Mouse (Mus musculus): ENCODE data around the gene Fam160a2. TPM values are rescaled to one million over a fixed set of nuclear protein-coding genes. Genes with fewer than 3 reads are reported as not detected.
"Not testable (repeated sequence)": the region's sequence is repeated elsewhere in the genome, so short reads cannot be mapped to it uniquely, and the experiment has no call there.

Fam160a2 gene
- polyA plus RNA-seq, 1 experiment from 2014 or later, result 38.6 TPM

- Histone ChIP-seq H3K9me3 (replicated peaks) (no peaks in the 10 kb centered on the region), H3K4me1 (no peaks in the 10 kb centered on the region), H3K4me3 (no peak within 1 kb of the TSS), H3K36me3 (peaks cover 78% of the 10 kb centered on the region), H3K27me3 (ENCODE audit: low read depth, poor library complexity, severe bottlenecking) (no peaks in the 10 kb centered on the region), H3K27ac (replicated peaks) (no peak within 1 kb of the TSS)
- 81% methylated on average over 1 of the region's 1 CpGs for WGBS
- no peak for DNase-seq (ENCODE audit: low spot score)
Observed at GRCm38 (mm10) chr7:105374866-105375265, 25.0 kb downstream of the Fam160a2 start, which contains the start of gene Gm5901. Gm5901 (plus strand) TSS chr7:105375038.

GRCm38 (mm10) chr7:105373976-105374375, 25.9 kb downstream of the Fam160a2 start:
- H3K36me3 ChIP-seq, result peaks cover 69% of the 10 kb centered on the region
- WGBS, result 93% methylated on average over 3 of the region's 3 CpGs
- H3K27me3 ChIP-seq (ENCODE audit: low read depth, poor library complexity, severe bottlenecking), result no peaks in the 10 kb centered on the region
- H3K9me3 ChIP-seq (replicated peaks), result no peaks in the 10 kb centered on the region
- H3K4me1 ChIP-seq, result no peaks in the 10 kb centered on the region
- H3K27ac ChIP-seq (replicated peaks), result no peak overlapping the region
- H3K4me3 ChIP-seq, result no peak overlapping the region
- no peak for DNase-seq (ENCODE audit: low spot score)

GRCm38 (mm10) chr7:105373509-105373908, 26.3 kb downstream of the Fam160a2 start:
- Histone ChIP-seq H3K36me3 (peaks cover 64% of the 10 kb centered on the region), H3K4me3 (no peak overlapping the region), H3K27me3 (ENCODE audit: low read depth, poor library complexity, severe bottlenecking) (no peaks in the 10 kb centered on the region), H3K4me1 (no peaks in the 10 kb centered on the region), H3K27ac (replicated peaks) (no peak overlapping the region), H3K9me3 (replicated peaks) (no peaks in the 10 kb centered on the region)
- WGBS, result 92% methylated on average over 4 of the region's 4 CpGs
- DNase-seq (ENCODE audit: low spot score), result no peak

DNA sequence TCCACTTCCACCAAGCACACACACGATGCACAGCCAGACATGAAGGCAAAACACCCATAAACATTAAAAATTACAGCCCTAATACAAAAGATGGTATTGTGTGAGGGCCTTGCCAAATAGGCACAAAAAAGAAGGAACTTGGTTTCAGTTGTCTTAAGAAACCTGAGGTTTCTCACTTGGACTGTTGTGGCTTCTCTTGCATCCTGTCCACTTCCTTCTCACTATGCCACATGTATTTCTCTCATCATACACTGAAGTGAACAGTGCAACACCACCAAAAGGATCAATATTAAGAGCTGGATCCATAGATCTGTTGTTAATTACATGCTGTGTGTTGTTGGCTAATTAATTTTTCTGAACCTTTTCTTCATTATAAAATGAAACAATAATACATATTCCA, 26.9 kb downstream of the Fam160a2 start:
- no peaks in the 10 kb centered on the region for H3K9me3 ChIP-seq (replicated peaks)
- DNase-seq (ENCODE audit: low spot score), result no peak
- WGBS, result 92% methylated on average over 1 of the region's 1 CpGs

DNA sequence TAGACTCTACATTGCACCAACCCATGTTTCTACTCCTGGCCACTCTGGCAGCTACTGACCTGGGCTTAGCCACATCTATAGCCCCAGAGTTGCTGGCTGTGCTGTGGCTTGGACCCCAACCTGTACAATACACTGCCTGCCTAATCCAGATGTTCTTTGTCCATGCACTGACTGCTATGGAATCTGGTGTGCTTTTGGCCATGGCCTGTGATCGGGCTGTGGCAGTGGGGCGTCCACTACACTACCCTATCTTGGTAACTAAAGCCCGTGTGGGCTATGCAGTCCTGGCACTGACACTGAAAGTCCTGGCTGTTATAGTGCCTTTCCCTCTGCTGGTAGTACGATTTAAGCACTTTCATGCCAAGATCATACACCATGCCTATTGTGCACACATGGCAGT, 31.3 kb downstream of the Fam160a2 start:
- peaks cover 17% of the 10 kb centered on the region for H3K36me3 ChIP-seq
- WGBS, result 92% methylated on average over 4 of the region's 4 CpGs
- no peaks in the 10 kb centered on the region for H3K4me1 ChIP-seq
- DNase-seq (ENCODE audit: low spot score), result no peak
- H3K27ac ChIP-seq (replicated peaks), result no peak overlapping the region
- no peaks in the 10 kb centered on the region for H3K27me3 ChIP-seq (ENCODE audit: low read depth, poor library complexity, severe bottlenecking)
- H3K9me3 ChIP-seq (replicated peaks), result no peaks in the 10 kb centered on the region
- no peak overlapping the region for H3K4me3 ChIP-seq

More for the DNA sequence above, 26.9 kb downstream of the Fam160a2 start:
- no peak overlapping the region for H3K27ac ChIP-seq (replicated peaks)
- peaks cover 58% of the 10 kb centered on the region for H3K36me3 ChIP-seq
- no peaks in the 10 kb centered on the region for H3K4me1 ChIP-seq
- H3K27me3 ChIP-seq (ENCODE audit: low read depth, poor library complexity, severe bottlenecking), result no peaks in the 10 kb centered on the region
- H3K4me3 ChIP-seq, result no peak overlapping the region

DNA sequence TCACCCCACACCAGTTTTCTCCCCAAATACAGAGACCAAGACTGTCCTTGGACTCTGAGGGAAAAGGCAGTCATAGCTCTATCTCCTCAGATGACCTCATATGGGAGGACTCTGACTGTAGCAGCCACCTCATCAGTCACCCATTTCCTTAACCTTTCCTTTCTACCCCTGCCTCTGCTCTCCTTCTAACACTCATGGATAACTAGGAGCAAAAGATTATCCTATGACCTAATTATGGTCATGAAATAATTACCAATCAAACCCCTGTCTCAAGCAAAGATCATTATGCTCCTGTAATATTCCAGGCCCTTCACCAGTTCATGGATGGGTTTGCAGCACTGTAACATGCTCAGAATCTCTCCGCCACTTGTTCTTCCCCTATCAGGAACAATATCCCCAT, 31.9 kb downstream of the Fam160a2 start, which contains the start of gene Olfr692:
TSS of gene Olfr692 (plus strand) at position 301 of the 400 bp plus-strand sequence.
- H3K9me3 ChIP-seq (replicated peaks), result no peaks in the 10 kb centered on the region
- H3K36me3 ChIP-seq, result peaks cover 11% of the 10 kb centered on the region
- WGBS, result 90% methylated on average over 1 of the region's 1 CpGs
- no peak for DNase-seq (ENCODE audit: low spot score)
- no peaks in the 10 kb centered on the region for H3K27me3 ChIP-seq (ENCODE audit: low read depth, poor library complexity, severe bottlenecking)
- H3K27ac ChIP-seq (replicated peaks), result no peak within 1 kb of the TSS
- no peaks in the 10 kb centered on the region for H3K4me1 ChIP-seq
- H3K4me3 ChIP-seq, result no peak within 1 kb of the TSS

- Histone ChIP-seq H3K4me3 (no peak overlapping the region), H3K27me3 (ENCODE audit: low read depth, poor library complexity, severe bottlenecking) (no peaks in the 10 kb centered on the region), H3K9me3 (replicated peaks) (no peaks in the 10 kb centered on the region), H3K36me3 (peaks cover 7% of the 10 kb centered on the region), H3K4me1 (no peaks in the 10 kb centered on the region), H3K27ac (replicated peaks) (no peak overlapping the region)
- 89% methylated on average over 5 of the region's 5 CpGs for WGBS
- no peak for DNase-seq (ENCODE audit: low spot score)
Observed at GRCm38 (mm10) chr7:105367268-105367667, 32.6 kb downstream of the Fam160a2 start.

GRCm38 (mm10) chr7:105361713-105362112, 38.1 kb downstream of the Fam160a2 start:
- H3K9me3 ChIP-seq (replicated peaks), result no peaks in the 10 kb centered on the region

GRCm38 (mm10) chr7:105356487-105356886, 43.4 kb downstream of the Fam160a2 start:
- not testable (repeated sequence) for H3K4me3 ChIP-seq; H3K36me3 ChIP-seq; H3K9me3 ChIP-seq (replicated peaks); DNase-seq (ENCODE audit: low spot score); H3K4me1 ChIP-seq; H3K27me3 ChIP-seq (ENCODE audit: low read depth, poor library complexity, severe bottlenecking); H3K27ac ChIP-seq (replicated peaks)
- 98% methylated on average over 1 of the region's 2 CpGs for WGBS

More at GRCm38 (mm10) chr7:105361713-105362112, 38.1 kb downstream of the Fam160a2 start:
- no peak overlapping the region for H3K27ac ChIP-seq (replicated peaks)
- DNase-seq (ENCODE audit: low spot score), result no peak
- H3K4me1 ChIP-seq, result no peaks in the 10 kb centered on the region
- H3K4me3 ChIP-seq, result no peak overlapping the region
- H3K36me3 ChIP-seq, result no peaks in the 10 kb centered on the region
- H3K27me3 ChIP-seq (ENCODE audit: low read depth, poor library complexity, severe bottlenecking), result no peaks in the 10 kb centered on the region
- WGBS, result 84% methylated on average over 2 of the region's 2 CpGs

- not testable (repeated sequence) for H3K4me3 ChIP-seq; DNase-seq (ENCODE audit: low spot score); H3K27me3 ChIP-seq (ENCODE audit: low read depth, poor library complexity, severe bottlenecking); H3K27ac ChIP-seq (replicated peaks); H3K9me3 ChIP-seq (replicated peaks); H3K36me3 ChIP-seq; H3K4me1 ChIP-seq
- no CpG with 5 or more reads among the region's 5 CpGs for WGBS
Observed at GRCm38 (mm10) chr7:105356064-105356463, 43.8 kb downstream of the Fam160a2 start.

DNA sequence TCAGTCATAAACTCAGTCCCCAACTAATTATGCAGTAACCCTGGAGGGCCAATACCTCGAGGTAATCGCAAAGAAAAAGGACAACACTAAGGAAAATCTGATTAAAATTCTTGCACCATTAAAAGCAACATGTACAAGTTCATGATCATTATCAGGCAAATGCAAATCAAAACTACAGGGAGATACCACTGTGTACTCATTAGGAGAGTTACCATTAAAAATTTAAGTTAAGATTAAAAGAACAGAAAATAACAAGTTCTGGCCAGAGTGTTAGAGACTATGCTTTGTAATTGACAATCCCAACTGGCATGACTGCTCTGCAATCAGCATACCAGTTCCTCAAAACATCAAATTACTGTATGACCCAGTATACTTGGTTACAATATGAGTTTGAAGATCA, 57.1 kb downstream of the Fam160a2 start:
- H3K36me3 ChIP-seq, result no peaks in the 10 kb centered on the region
- H3K4me1 ChIP-seq, result no peaks in the 10 kb centered on the region
- 91% methylated on average over 2 of the region's 2 CpGs for WGBS
- no peak overlapping the region for H3K27ac ChIP-seq (replicated peaks)
- no peak overlapping the region for H3K4me3 ChIP-seq
- no peaks in the 10 kb centered on the region for H3K27me3 ChIP-seq (ENCODE audit: low read depth, poor library complexity, severe bottlenecking)
- no peaks in the 10 kb centered on the region for H3K9me3 ChIP-seq (replicated peaks)
- no peak for DNase-seq (ENCODE audit: low spot score)

DNA sequence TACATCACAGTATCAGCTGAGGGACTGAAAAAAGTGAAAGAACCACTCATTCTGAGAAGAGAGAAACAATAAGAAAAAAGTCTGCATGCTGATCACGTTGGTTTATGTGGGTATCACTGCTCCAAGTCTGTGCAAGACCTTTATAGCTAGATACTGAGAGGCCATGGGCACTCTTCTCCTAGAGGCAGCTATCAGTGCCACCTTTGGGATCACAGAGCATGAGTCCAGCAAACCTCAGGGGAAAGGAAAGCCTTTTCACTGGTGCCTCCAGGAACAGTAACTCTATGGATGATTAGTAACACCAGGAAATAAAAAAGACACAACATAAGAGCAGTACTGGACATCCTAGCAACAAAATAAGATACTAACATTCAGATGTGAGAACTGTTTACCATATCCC, 57.7 kb downstream of the Fam160a2 start, which contains the start of gene Olfr691:
TSS of gene Olfr691 (minus strand) at position 101 of the 400 bp plus-strand sequence.
- Histone ChIP-seq H3K27me3 (ENCODE audit: low read depth, poor library complexity, severe bottlenecking) (no peaks in the 10 kb centered on the region), H3K36me3 (no peaks in the 10 kb centered on the region), H3K4me3 (no peak within 1 kb of the TSS), H3K9me3 (replicated peaks) (no peaks in the 10 kb centered on the region), H3K27ac (replicated peaks) (no peak within 1 kb of the TSS), H3K4me1 (no peaks in the 10 kb centered on the region)
- no peak for DNase-seq (ENCODE audit: low spot score)
- 61% methylated on average over 1 of the region's 1 CpGs for whole genome bisulfite sequencing

GRCm38 (mm10) chr7:105334004-105334403, 65.8 kb downstream of the Fam160a2 start, which contains the start of gene Olfr690:
Olfr690 (minus strand) TSS chr7:105334104.
- Histone ChIP-seq H3K4me3 (no peak within 1 kb of the TSS), H3K4me1 (no peaks in the 10 kb centered on the region), H3K9me3 (replicated peaks) (no peaks in the 10 kb centered on the region), H3K27ac (replicated peaks) (no peak within 1 kb of the TSS), H3K27me3 (ENCODE audit: low read depth, poor library complexity, severe bottlenecking) (no peaks in the 10 kb centered on the region), H3K36me3 (no peaks in the 10 kb centered on the region)
- DNase-seq (ENCODE audit: low spot score), result no peak
- WGBS, result 80% methylated on average over 1 of the region's 1 CpGs

- H3K9me3 ChIP-seq (replicated peaks), result no peaks in the 10 kb centered on the region
- DNase-seq (ENCODE audit: low spot score), result no peak
- no peaks in the 10 kb centered on the region for H3K4me1 ChIP-seq
- H3K27ac ChIP-seq (replicated peaks), result no peak overlapping the region
- WGBS, result 80% methylated on average over 2 of the region's 2 CpGs
- no peaks in the 10 kb centered on the region for H3K27me3 ChIP-seq (ENCODE audit: low read depth, poor library complexity, severe bottlenecking)
- H3K36me3 ChIP-seq, result no peaks in the 10 kb centered on the region
- no peak overlapping the region for H3K4me3 ChIP-seq
Observed at GRCm38 (mm10) chr7:105325302-105325701, 74.6 kb downstream of the Fam160a2 start.
